Mouse (Mus musculus) neural tube, embryonic 12.5 days (tissue): ENCODE results near the gene Hes2. TPM values are rescaled to one million over a fixed set of nuclear protein-coding genes. Genes with fewer than 3 reads are reported as not detected.

Experiments
- ATAC-seq: fragments of 200-750 bp; cut with Nextera tagmentation; 2 replicates; pipeline ENCODE4 v1.8.0; 2017; ENCODE audit warnings: low read depth, mild to moderate bottlenecking, moderate TSS enrichment, moderate library complexity; ENCODE audit not compliant: low FRiP score
- H3K27ac ChIP-seq: fragments of 300-500 bp; sonication (generic); 2 replicates; pipeline ENCODE4 v1.5.1; 2016
- H3K27me3 ChIP-seq: fragments of 300-500 bp; sonication (generic); replicated peaks from 2 replicates; pipeline ENCODE4 v1.6.1; 2016; ENCODE audit warnings: mild to moderate bottlenecking
- H3K36me3 ChIP-seq: fragments of 300-500 bp; sonication (generic); 2 replicates; pipeline ENCODE4 v1.6.1; 2016; ENCODE audit warnings: mild to moderate bottlenecking
- H3K4me1 ChIP-seq: fragments of 300-500 bp; sonication (generic); 2 replicates; pipeline ENCODE4 v1.6.1; 2016
- H3K4me2 ChIP-seq: fragments of 300-500 bp; sonication (generic); replicated peaks from 2 replicates; pipeline ENCODE4 v1.6.1; 2016; ENCODE audit warnings: mild to moderate bottlenecking
- H3K4me3 ChIP-seq: fragments of 300-500 bp; sonication (generic); 2 replicates; pipeline ENCODE4 v1.5.1; 2016
- H3K9ac ChIP-seq: fragments of 300-500 bp; sonication (generic); 2 replicates; pipeline ENCODE4 v1.6.1; 2016; ENCODE audit warnings: mild to moderate bottlenecking
- H3K9me3 ChIP-seq: fragments of 300-500 bp; sonication (generic); 2 replicates; pipeline ENCODE4 v1.6.1; 2016; ENCODE audit warnings: mild to moderate bottlenecking
- WGBS: fragments of 180-500 bp; shearing (Covaris S2); methylation state at CpG from one replicate; pipeline ENCODE4 v1.1.7; 2016; 5-methylcytosine and 5-hydroxymethylcytosine counted together
- polyA plus RNA-seq: library from polyadenylated mRNA; unstranded; fragments of >200 nt; fragmentation: Nextera tagmentation; extraction: Ambion mirVana; gene quantifications from 2 replicates; pipeline ENCODE4 v1.2.1, GENCODE M21; 2016

The Hes2 gene
- polyA plus RNA-seq, 1 experiment from 2014 or later: 0.24 TPM

GRCm38 (mm10) chr4:152199617-152200016, 41.0 kb downstream of the Hes2 start:
- no peak overlapping the region for H3K4me3 ChIP-seq
- no peaks in the 10 kb centered on the region for H3K36me3 ChIP-seq
- ATAC-seq: no peak
- H3K27me3 ChIP-seq: no peaks in the 10 kb centered on the region
- no peaks in the 10 kb centered on the region for H3K9me3 ChIP-seq
- H3K4me2 ChIP-seq: no peak overlapping the region
- peaks cover 8% of the 10 kb centered on the region; the same call in 1 of the 2 replicates for H3K4me1 ChIP-seq
- no peak overlapping the region for H3K27ac ChIP-seq
- H3K9ac ChIP-seq: no peak overlapping the region
- 85% methylated on average over 1 of the region's 1 CpGs for WGBS

GRCm38 (mm10) chr4:152201492-152201891, 42.8 kb downstream of the Hes2 start:
- no peaks in the 10 kb centered on the region for H3K27me3 ChIP-seq
- no peak for ATAC-seq
- no peaks in the 10 kb centered on the region for H3K36me3 ChIP-seq
- no peak overlapping the region for H3K27ac ChIP-seq
- no peak overlapping the region for H3K4me3 ChIP-seq
- 71% methylated on average over 6 of the region's 6 CpGs for WGBS
- H3K4me1 ChIP-seq: peaks cover 8% of the 10 kb centered on the region; the same call in 1 of the 2 replicates
- H3K9ac ChIP-seq: no peak overlapping the region
- no peaks in the 10 kb centered on the region for H3K9me3 ChIP-seq
- H3K4me2 ChIP-seq: no peak overlapping the region

- ATAC-seq: no peak
- Histone ChIP-seq H3K9me3 (no peaks in the 10 kb centered on the region), H3K27me3 (no peaks in the 10 kb centered on the region), H3K9ac (no peak overlapping the region), H3K27ac (no peak overlapping the region), H3K4me3 (no peak overlapping the region), H3K4me2 (no peak overlapping the region), H3K4me1 (peaks cover 8% of the 10 kb centered on the region; the same call in 1 of the 2 replicates), H3K36me3 (no peaks in the 10 kb centered on the region)
- WGBS: 88% methylated on average over 1 of the region's 1 CpGs
These were observed 43.8 kb downstream of the Hes2 start for GRCm38 (mm10) chr4:152202418-152202817.

GRCm38 (mm10) chr4:152202905-152203304, 44.2 kb downstream of the Hes2 start:
- WGBS: 90% methylated on average over 3 of the region's 3 CpGs
- H3K9me3 ChIP-seq: no peaks in the 10 kb centered on the region

GRCm38 (mm10) chr4:152204663-152205062, 46.0 kb downstream of the Hes2 start:
- peaks cover 8% of the 10 kb centered on the region for H3K4me1 ChIP-seq
- H3K9ac ChIP-seq: no peak overlapping the region
- ATAC-seq: no peak
- WGBS: 92% methylated on average over 6 of the region's 6 CpGs
- H3K27me3 ChIP-seq: no peaks in the 10 kb centered on the region
- H3K9me3 ChIP-seq: no peaks in the 10 kb centered on the region
- H3K36me3 ChIP-seq: 0 out of 2 replicates have a peak, but pooled peaks cover 3% of the 10 kb centered on the region
- H3K27ac ChIP-seq: no peak overlapping the region
- no peak overlapping the region for H3K4me3 ChIP-seq
- no peak overlapping the region for H3K4me2 ChIP-seq

More at GRCm38 (mm10) chr4:152202905-152203304, 44.2 kb downstream of the Hes2 start:
- Histone ChIP-seq H3K4me2 (no peak overlapping the region), H3K4me1 (peaks cover 8% of the 10 kb centered on the region; the same call in 1 of the 2 replicates), H3K27ac (no peak overlapping the region), H3K4me3 (no peak overlapping the region), H3K36me3 (no peaks in the 10 kb centered on the region), H3K27me3 (no peaks in the 10 kb centered on the region), H3K9ac (no peak overlapping the region)
- no peak for ATAC-seq

- H3K4me3 ChIP-seq: no peak overlapping the region
- no peaks in the 10 kb centered on the region for H3K27me3 ChIP-seq
- H3K27ac ChIP-seq: no peak overlapping the region
- H3K4me2 ChIP-seq: no peak overlapping the region
- 0 out of 2 replicates have a peak, but pooled peaks cover 3% of the 10 kb centered on the region for H3K36me3 ChIP-seq
- H3K4me1 ChIP-seq: peaks cover 8% of the 10 kb centered on the region
- 60% methylated on average over 6 of the region's 6 CpGs for WGBS
- H3K9ac ChIP-seq: no peak overlapping the region
- no peaks in the 10 kb centered on the region for H3K9me3 ChIP-seq
- ATAC-seq: no peak
These were observed 47.5 kb downstream of the Hes2 start for GRCm38 (mm10) chr4:152206199-152206598.

GRCm38 (mm10) chr4:152209623-152210022, 51.0 kb downstream of the Hes2 start:
- 40% methylated on average over 4 of the region's 4 CpGs for WGBS
- 0 out of 2 replicates have a peak, but pooled peaks cover 5% of the 10 kb centered on the region for H3K27me3 ChIP-seq
- H3K9me3 ChIP-seq: no peaks in the 10 kb centered on the region
- H3K36me3 ChIP-seq: 0 out of 2 replicates have a peak, but pooled peaks cover 3% of the 10 kb centered on the region
- H3K9ac ChIP-seq: no peak overlapping the region
- ATAC-seq: no peak
- H3K4me3 ChIP-seq: no peak overlapping the region
- H3K4me2 ChIP-seq: no peak overlapping the region
- H3K4me1 ChIP-seq: no peaks in the 10 kb centered on the region; the same call in 1 of the 2 replicates
- no peak overlapping the region for H3K27ac ChIP-seq

Other genes with a start within 250 kb of the Hes2 start
- 84.0 and 91.4 TPM in 2 replicates for gene Dnajc11, start 225.2 kb upstream of the Hes2 start, polyA plus RNA-seq
- gene Thap3, start 169.9 kb upstream of the Hes2 start, polyA plus RNA-seq: 32.2 and 36.2 TPM in 2 replicates
- gene Phf13, start 162.6 kb upstream of the Hes2 start, polyA plus RNA-seq: 30.5 and 31.3 TPM in 2 replicates
- gene Klhl21, start 150.1 kb upstream of the Hes2 start, polyA plus RNA-seq: 7.2 and 7.6 TPM in 2 replicates
- 17.8 and 20.4 TPM in 2 replicates for gene Zbtb48, start 131.2 kb upstream of the Hes2 start, polyA plus RNA-seq
- gene Tas1r1, start 120.3 kb upstream of the Hes2 start, polyA plus RNA-seq: 1.2 and 1.4 TPM in 2 replicates
- 33.5 and 34.8 TPM in 2 replicates for gene Nol9, start 119.5 kb upstream of the Hes2 start, polyA plus RNA-seq
- 10.4 and 10.6 TPM in 2 replicates for gene Plekhg5, start 86.4 kb upstream of the Hes2 start, polyA plus RNA-seq
- 0.80 and 1.2 TPM in 2 replicates for gene Tnfrsf25, start 42.9 kb upstream of the Hes2 start, polyA plus RNA-seq
- 0.32 and 0.55 TPM in 2 replicates for gene Espn, start 6.5 kb upstream of the Hes2 start, polyA plus RNA-seq
- 191 and 213 TPM in 2 replicates for gene Acot7, start 19.3 kb downstream of the Hes2 start, polyA plus RNA-seq
- gene Gpr153, start 115.4 kb downstream of the Hes2 start, polyA plus RNA-seq: 13.9 and 15.5 TPM in 2 replicates
- 0.58 and 1.1 TPM in 2 replicates for gene Hes3, start 132.8 kb downstream of the Hes2 start, polyA plus RNA-seq
- gene Icmt, start 138.4 kb downstream of the Hes2 start, polyA plus RNA-seq: 23.0 and 24.7 TPM in 2 replicates
- 5.8 and 7.3 TPM in 2 replicates for gene Rnf207, start 160.1 kb downstream of the Hes2 start, polyA plus RNA-seq
- 255 and 274 TPM in 2 replicates for gene Rpl22, start 166.9 kb downstream of the Hes2 start, polyA plus RNA-seq
- gene Chd5, start 179.8 kb downstream of the Hes2 start, polyA plus RNA-seq: 6.1 and 7.8 TPM in 2 replicates